Mouse (Mus musculus) erythroblast, embryonic 14.5 days (primary cell): Measurements from ENCODE around the gene Cenpi.

Experiments used
- GATA1 ChIP-seq: IDR thresholded peaks from 2 replicates; pipeline ENCODE4 v1.6.1; 2012; ENCODE audit warnings: low read length, inconsistent platforms, mixed read lengths
- TAL1 ChIP-seq: IDR thresholded peaks from 3 replicates; pipeline ENCODE4 v1.6.1; 2012; ENCODE audit warnings: low read length, inconsistent platforms, mixed read lengths

- TF ChIP-seq GATA1: no peak
- no peak for TF ChIP-seq TAL1
Observed at GRCm38 (mm10) chrX:134285102-134285501, 22.8 kb upstream of the Cenpi start.
